8 mouse cellular contexts compared by ENCODE assay signal in the genomic region with DNA sequence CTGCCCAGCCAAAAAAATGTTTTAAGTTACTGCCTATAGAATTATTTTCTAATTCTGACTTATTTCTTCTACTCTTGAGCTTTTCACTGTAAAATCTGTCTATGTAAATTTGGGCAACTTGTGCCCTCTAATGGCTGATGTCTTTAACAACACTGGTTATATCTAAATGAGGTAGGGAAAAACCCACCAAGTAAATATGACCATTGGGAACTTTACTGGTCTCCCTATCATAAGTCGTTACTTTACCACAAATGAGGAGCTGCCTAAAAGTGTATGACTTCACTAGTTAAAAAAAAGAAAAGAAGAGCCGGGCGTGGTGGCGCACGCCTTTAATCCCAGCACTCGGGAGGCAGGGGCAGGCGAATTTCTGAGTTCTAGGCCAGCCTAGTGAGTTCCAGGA. TPM values are rescaled to one million over a fixed set of nuclear protein-coding genes. Genes with fewer than 3 reads are reported as not detected.
A peak's percentile ranks its signal among the peaks of the same experiment; 100 is the strongest.
DNase-seq lines count a peak whose midpoint lies in the region; ATAC-seq and TF ChIP-seq lines count a peak whose summit lies in the region.

No protein-coding gene starts in this region.

- DNase-seq in heart, adult 8-10 months (ENCODE audit: low spot score) = peak; percentile 31
- DNase-seq in heart, postnatal 10 days = no peak
- no peak for DNase-seq in forebrain, embryonic 11.5 days (ENCODE audit: low spot score)
- DNase-seq in spleen, postnatal 10 days (ENCODE audit: low spot score in 2 of 2) = no peak
- no peak for DNase-seq in ovary, postnatal 10 days (ENCODE audit: low spot score)
- no peak for DNase-seq in right cerebral cortex, postnatal 10 days (ENCODE audit: low spot score in 2 of 2)

- TF ChIP-seq CTCF in E14TG2a.4 (conservative IDR thresholded peaks at IDR 0.05; ENCODE audit: low read length) = peak; percentile 18; the same call in 1 of the 2 replicates

- no peaks in the 10 kb centered on the region for H3K27me3 ChIP-seq in E14TG2a.4 (ENCODE audit: insufficient read depth, low read length)
- H3K27me3 ChIP-seq in forebrain, embryonic 11.5 days (ENCODE audit: control insufficient read depth, insufficient read depth, low read length) = no peaks in the 10 kb centered on the region
- no peaks in the 10 kb centered on the region for H3K27me3 ChIP-seq in liver, embryonic 12.5 days (replicated peaks)

- no peak overlapping the region for H3K9ac ChIP-seq in forebrain, embryonic 11.5 days (ENCODE audit: low read length)
- peak overlapping the region; percentile 99 for H3K9ac ChIP-seq in liver, embryonic 12.5 days

- peaks cover 55% of the 10 kb centered on the region for H3K36me3 ChIP-seq in E14TG2a.4 (ENCODE audit: insufficient read depth, low read length)
- H3K36me3 ChIP-seq in forebrain, embryonic 11.5 days (ENCODE audit: control insufficient read depth, insufficient read depth, low read length) = peaks cover 25% of the 10 kb centered on the region
- H3K36me3 ChIP-seq in liver, embryonic 12.5 days = peaks cover 54% of the 10 kb centered on the region

- peak overlapping the region; percentile 97 for H3K4me3 ChIP-seq in E14TG2a.4 (replicated peaks; ENCODE audit: low read length)
- H3K4me3 ChIP-seq in forebrain, embryonic 11.5 days (ENCODE audit: low read depth, low read length) = peak overlapping the region; percentile 97
- H3K4me3 ChIP-seq in liver, embryonic 12.5 days = peak overlapping the region; percentile 89

- H3K4me2 ChIP-seq in forebrain, embryonic 11.5 days (ENCODE audit: low read depth, low read length, severe bottlenecking) = peak overlapping the region; percentile 40
- peak overlapping the region; percentile 70 for H3K4me2 ChIP-seq in liver, embryonic 12.5 days

- 74% methylated on average over 7 of the region's 7 CpGs for WGBS in forebrain, embryonic 11.5 days
- 42% methylated on average over 7 of the region's 7 CpGs for WGBS in liver, embryonic 12.5 days (ENCODE audit: insufficient replicate concordance)

- intact Hi-C loops in heart, postnatal 10 days (cut with DNase I) = loop anchor here (2.0 kb wide), 2 partner anchors 32 to 90 kb away; no protein-coding TSS in a partner anchor

- H3K27ac ChIP-seq in forebrain, embryonic 11.5 days (ENCODE audit: low read depth, low read length) = no peak overlapping the region
- peak overlapping the region; percentile 46 for H3K27ac ChIP-seq in liver, embryonic 12.5 days

- no peaks in the 10 kb centered on the region for H3K9me3 ChIP-seq in E14TG2a.4 (ENCODE audit: low read length)
- H3K9me3 ChIP-seq in forebrain, embryonic 11.5 days (ENCODE audit: control insufficient read depth, low read length) = no peaks in the 10 kb centered on the region
- H3K9me3 ChIP-seq in liver, embryonic 12.5 days (replicated peaks) = no peaks in the 10 kb centered on the region

- peaks cover 66% of the 10 kb centered on the region for H3K4me1 ChIP-seq in E14TG2a.4 (replicated peaks; ENCODE audit: low read depth, low read length)
- H3K4me1 ChIP-seq in forebrain, embryonic 11.5 days (replicated peaks; ENCODE audit: control insufficient read depth, insufficient read depth, low read length) = peaks cover 3% of the 10 kb centered on the region; the same call in 1 of the 2 replicates
- H3K4me1 ChIP-seq in liver, embryonic 12.5 days = peaks cover 55% of the 10 kb centered on the region

- no peak for ATAC-seq in forebrain, embryonic 11.5 days (replicated peaks; ENCODE audit: low FRiP score)
- no peak for ATAC-seq in liver, embryonic 12.5 days

RNA-seq across cellular contexts. Expression of a gene that starts 2.8 kb away (rescaled TPM):
- 100 to 1,000 TPM; 363 to 431 (median 376) TPM for total RNA-seq in heart, adult 8-10 months (2022)
- 100 to 1,000 TPM; 868 to 930 TPM for total RNA-seq in heart, postnatal 10 days (2021)
- 3,157 and 3,206 TPM in 2 replicates for polyA plus RNA-seq in forebrain, embryonic 11.5 days (2014; fragmentation: Nextera tagmentation; extraction: Ambion mirVana)
- 1,997 and 2,057 TPM in 2 replicates for polyA plus RNA-seq in liver, embryonic 12.5 days (2016; fragmentation: Nextera tagmentation; extraction: Ambion mirVana)

RNA-seq across cellular contexts. Expression of a gene that starts 40.0 kb away (rescaled TPM):
- 10 to 100 TPM; 10.1 to 12.9 (median 11.0) TPM for total RNA-seq in heart, adult 8-10 months (2022)
- total RNA-seq in heart, postnatal 10 days (2021) = 10 to 100 TPM; 15.1 to 15.8 TPM
- polyA plus RNA-seq in forebrain, embryonic 11.5 days (2014; fragmentation: Nextera tagmentation; extraction: Ambion mirVana) = 33.8 and 35.4 TPM in 2 replicates
- 39.2 and 39.4 TPM in 2 replicates for polyA plus RNA-seq in liver, embryonic 12.5 days (2016; fragmentation: Nextera tagmentation; extraction: Ambion mirVana)
